Mouse (Mus musculus): ENCODE data around the gene Olfr613.
"Not testable (repeated sequence)": the region's sequence is repeated elsewhere in the genome, so short reads cannot be mapped to it uniquely, and the experiment has no call there.

Olfr613 gene

DNA sequence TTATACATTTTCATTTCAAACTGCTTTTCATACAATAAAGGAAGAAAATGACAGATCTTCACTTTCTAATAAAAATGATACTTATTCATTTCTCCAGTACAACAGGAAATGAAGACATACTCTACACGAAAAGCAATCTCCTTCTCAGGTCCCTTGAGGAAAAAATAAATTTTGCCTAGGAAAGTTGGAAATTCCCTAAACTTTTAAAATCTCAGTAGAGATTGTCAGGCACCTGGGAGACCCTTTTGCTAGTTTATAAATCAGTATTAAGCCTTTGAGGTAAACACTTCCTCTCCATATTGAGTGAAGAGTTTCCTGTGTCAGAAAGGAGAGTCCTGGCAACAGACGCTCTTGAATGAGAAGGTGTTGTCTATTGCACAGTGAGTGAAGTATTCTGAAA, at the start of gene Olfr613:
TSS of gene Olfr613 (plus strand) at position 301 of the 400 bp plus-strand sequence.
- H3K36me3 ChIP-seq (ENCODE audit: control insufficient read depth, insufficient read depth, low read length, poor library complexity, severe bottlenecking): no peaks in the 10 kb centered on the region
- no peaks in the 10 kb centered on the region for H3K27me3 ChIP-seq (ENCODE audit: control insufficient read depth, insufficient read depth, low read length, poor library complexity, severe bottlenecking)
- DNase-seq (ENCODE audit: low read depth, low spot score): no peak

DNA sequence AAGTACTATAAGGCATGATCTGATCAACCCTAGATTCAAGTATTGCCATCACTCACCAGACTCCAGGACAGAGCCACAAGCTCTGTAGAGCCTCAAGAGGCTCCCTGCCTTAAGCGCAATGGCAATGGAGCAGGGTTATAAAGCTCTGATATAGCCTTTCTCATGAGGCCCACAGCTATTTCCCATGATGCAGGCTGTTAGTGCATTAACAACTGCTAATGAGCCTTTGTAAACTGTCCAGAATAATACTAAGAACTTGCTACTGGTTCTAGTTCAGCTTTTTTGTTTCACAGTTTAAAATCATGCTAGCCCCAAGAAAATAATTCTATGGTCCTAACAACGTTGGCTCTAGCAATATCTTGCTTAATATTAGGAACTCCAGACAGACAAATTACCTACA, 35.9 kb upstream of the Olfr613 start, which contains the start of gene Olfr610:
TSS of gene Olfr610 (minus strand) at position 101 of the 400 bp plus-strand sequence.
- DNase-seq (ENCODE audit: low read depth, low spot score): no peak
- H3K36me3 ChIP-seq (ENCODE audit: control insufficient read depth, insufficient read depth, low read length, poor library complexity, severe bottlenecking): no peaks in the 10 kb centered on the region

DNA sequence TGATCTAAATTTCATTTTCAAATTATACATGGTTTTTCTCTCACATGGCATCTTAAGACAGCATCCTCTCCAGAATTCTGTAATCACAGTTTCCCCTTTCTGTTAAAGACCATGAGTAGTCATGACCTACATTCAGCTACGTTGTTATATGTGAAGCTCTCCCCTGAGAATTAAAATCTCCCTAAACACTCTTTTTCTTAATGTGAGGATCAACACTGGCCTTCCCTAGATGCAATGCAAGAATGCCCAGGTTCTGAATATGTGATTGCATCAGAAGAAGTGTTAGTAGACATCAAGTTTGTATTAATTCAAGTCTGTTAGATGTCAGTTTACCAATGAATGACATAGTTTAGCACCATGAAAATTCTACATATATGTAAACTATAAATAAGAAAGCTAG, 27.1 kb upstream of the Olfr613 start, which contains the start of gene Olfr611:
TSS of gene Olfr611 (minus strand) at position 101 of the 400 bp plus-strand sequence.
- not testable (repeated sequence) for H3K27me3 ChIP-seq (ENCODE audit: control insufficient read depth, insufficient read depth, low read length, poor library complexity, severe bottlenecking); DNase-seq (ENCODE audit: low read depth, low spot score); H3K36me3 ChIP-seq (ENCODE audit: control insufficient read depth, insufficient read depth, low read length, poor library complexity, severe bottlenecking)

More for the DNA sequence above, 35.9 kb upstream of the Olfr613 start, which contains the start of gene Olfr610:
- H3K27me3 ChIP-seq (ENCODE audit: control insufficient read depth, insufficient read depth, low read length, poor library complexity, severe bottlenecking): no peaks in the 10 kb centered on the region

DNA sequence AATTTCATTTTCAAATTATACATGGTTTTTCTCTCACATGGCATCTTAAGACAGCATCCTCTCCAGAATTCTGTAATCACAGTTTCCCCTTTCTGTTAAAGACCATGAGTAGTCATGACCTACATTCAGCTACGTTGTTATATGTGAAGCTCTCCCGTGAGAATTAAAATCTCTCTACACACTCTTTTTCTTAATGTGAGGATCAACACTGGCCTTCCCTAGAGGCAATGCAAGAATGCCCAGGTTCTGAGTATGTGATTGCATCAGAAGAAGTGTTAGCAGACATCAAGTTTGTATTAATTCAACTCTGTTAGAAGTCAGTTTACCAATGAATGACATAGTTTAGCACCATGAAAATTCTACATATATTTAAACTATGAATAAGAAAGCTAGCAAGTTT, 5.3 kb upstream of the Olfr613 start, which contains the start of gene Olfr612:
TSS of gene Olfr612 (minus strand) at position 101 of the 400 bp plus-strand sequence.
- not testable (repeated sequence) for DNase-seq (ENCODE audit: low read depth, low spot score); H3K27me3 ChIP-seq (ENCODE audit: control insufficient read depth, insufficient read depth, low read length, poor library complexity, severe bottlenecking); H3K36me3 ChIP-seq (ENCODE audit: control insufficient read depth, insufficient read depth, low read length, poor library complexity, severe bottlenecking)

DNA sequence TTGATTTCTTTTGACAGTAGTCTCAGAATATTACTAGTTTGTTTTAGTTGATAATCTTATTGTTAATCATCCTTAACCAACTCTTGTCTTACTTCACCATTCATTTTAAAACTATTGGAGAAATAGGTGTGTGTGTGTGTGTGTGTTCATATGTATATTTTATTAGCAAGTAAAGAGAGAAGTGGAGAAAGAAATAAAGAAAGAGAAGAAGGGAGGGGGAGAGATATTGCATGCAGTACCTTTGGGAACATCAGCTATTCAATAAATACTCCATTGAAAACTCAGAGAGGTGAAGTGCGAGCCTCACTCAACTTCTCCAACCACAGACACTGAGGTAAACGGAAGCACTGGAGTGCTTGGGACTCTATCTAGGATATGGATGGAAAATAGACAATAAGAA, 7.9 kb downstream of the Olfr613 start, which contains the start of gene Olfr615:
TSS of gene Olfr615 (plus strand) at position 301 of the 400 bp plus-strand sequence.
- Histone ChIP-seq H3K36me3 (ENCODE audit: control insufficient read depth, insufficient read depth, low read length, poor library complexity, severe bottlenecking) (no peaks in the 10 kb centered on the region), H3K27me3 (ENCODE audit: control insufficient read depth, insufficient read depth, low read length, poor library complexity, severe bottlenecking) (no peaks in the 10 kb centered on the region)
- no peak for DNase-seq (ENCODE audit: low read depth, low spot score)

DNA sequence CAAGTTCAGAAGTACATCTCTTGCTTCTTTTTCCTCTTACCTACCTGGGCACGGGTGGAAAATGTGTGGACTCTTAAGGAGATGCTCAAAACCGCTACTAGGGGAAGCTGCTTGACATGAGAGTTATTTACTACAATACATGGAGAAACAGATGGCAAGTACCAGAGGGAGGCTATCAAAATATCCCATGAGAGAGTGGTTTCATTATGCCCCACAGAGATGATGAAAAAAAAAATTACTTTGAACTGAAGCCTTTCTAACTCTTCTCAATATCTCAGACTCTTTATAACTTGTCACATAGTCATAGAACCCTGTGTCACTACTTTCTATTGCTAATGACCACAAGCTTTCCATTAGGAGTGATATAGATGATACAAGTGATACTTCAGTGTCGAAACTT, 21.2 kb downstream of the Olfr613 start, which contains the start of gene Olfr616:
TSS of gene Olfr616 (minus strand) at position 101 of the 400 bp plus-strand sequence.
- H3K36me3 ChIP-seq (ENCODE audit: control insufficient read depth, insufficient read depth, low read length, poor library complexity, severe bottlenecking): no peaks in the 10 kb centered on the region
- 0 out of 2 replicates have a peak, but pooled peaks cover 2% of the 10 kb centered on the region for H3K27me3 ChIP-seq (ENCODE audit: control insufficient read depth, insufficient read depth, low read length, poor library complexity, severe bottlenecking)
- DNase-seq (ENCODE audit: low read depth, low spot score): no peak

DNA sequence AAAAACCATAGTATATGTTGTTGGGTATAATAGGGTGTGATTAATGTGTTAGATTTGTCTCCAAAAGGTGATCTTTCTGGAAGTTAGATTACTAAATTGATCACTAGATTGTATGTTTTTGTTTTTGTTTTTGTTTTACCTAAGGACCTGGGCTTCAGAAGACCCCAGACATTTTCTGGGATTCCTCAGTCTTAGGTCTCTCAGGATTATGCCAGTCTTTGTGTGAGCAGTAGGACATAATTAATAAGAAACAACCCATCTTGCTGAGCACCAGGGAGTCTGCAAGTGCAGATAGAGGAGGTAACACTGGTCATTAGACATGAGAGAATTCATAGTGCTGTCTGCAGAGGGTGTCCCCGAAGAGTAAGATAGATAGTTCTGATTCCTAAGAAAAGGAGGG, 24.9 kb downstream of the Olfr613 start, which contains the start of gene Olfr617:
TSS of gene Olfr617 (plus strand) at position 301 of the 400 bp plus-strand sequence.
- Histone ChIP-seq H3K27me3 (ENCODE audit: control insufficient read depth, insufficient read depth, low read length, poor library complexity, severe bottlenecking) (0 out of 2 replicates have a peak, but pooled peaks cover 2% of the 10 kb centered on the region), H3K36me3 (ENCODE audit: control insufficient read depth, insufficient read depth, low read length, poor library complexity, severe bottlenecking) (no peaks in the 10 kb centered on the region)
- DNase-seq (ENCODE audit: low read depth, low spot score): no peak

DNA sequence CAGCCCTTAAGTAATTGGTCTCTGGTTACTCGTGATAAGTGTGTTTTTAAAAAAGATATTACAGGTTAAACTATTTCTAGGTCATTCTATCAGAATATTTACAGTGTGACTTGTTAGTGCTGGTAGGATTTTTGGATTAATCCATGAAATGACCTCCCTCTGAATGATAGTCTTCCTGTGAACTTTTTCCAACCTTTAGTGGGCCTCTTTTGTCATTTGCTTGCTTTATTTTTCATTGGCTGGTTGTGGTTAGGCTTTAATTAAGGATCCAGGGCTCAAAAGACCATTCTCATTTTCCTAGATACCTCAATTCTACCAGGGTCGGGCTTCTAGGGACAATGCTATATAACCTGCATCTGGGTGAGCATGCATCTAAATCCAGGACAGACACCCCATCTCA, 41.9 kb downstream of the Olfr613 start, which contains the start of gene Olfr618:
TSS of gene Olfr618 (plus strand) at position 301 of the 400 bp plus-strand sequence.
- Histone ChIP-seq H3K27me3 (ENCODE audit: control insufficient read depth, insufficient read depth, low read length, poor library complexity, severe bottlenecking) (no peaks in the 10 kb centered on the region), H3K36me3 (ENCODE audit: control insufficient read depth, insufficient read depth, low read length, poor library complexity, severe bottlenecking) (no peaks in the 10 kb centered on the region)
- no peak for DNase-seq (ENCODE audit: low read depth, low spot score)

DNA sequence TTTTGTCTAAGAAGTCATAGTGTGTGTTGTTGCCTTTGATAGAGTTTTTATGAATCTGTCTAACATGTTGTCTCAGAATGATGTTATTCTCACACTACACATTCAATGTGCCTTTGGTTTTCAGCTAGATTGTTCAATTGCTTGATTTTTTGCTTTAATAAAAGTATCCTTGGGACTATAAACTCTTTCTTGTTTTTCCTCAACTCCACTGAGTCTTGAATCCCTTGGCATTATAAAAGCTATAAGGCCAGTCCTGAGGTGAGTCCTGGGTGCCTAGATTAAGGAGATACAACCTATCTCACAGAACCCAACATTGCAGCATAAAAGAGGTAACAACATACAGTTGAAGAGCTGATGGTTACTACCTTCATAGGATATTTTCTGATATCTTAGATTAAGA, 52.4 kb downstream of the Olfr613 start, which contains the start of gene Olfr619:
TSS of gene Olfr619 (plus strand) at position 301 of the 400 bp plus-strand sequence.
- DNase-seq (ENCODE audit: low read depth, low spot score): no peak
- no peaks in the 10 kb centered on the region for H3K27me3 ChIP-seq (ENCODE audit: control insufficient read depth, insufficient read depth, low read length, poor library complexity, severe bottlenecking)
- H3K36me3 ChIP-seq (ENCODE audit: control insufficient read depth, insufficient read depth, low read length, poor library complexity, severe bottlenecking): no peaks in the 10 kb centered on the region
